Mouse (Mus musculus): ENCODE results near the gene Pamr1. TPM values are rescaled to one million over a fixed set of nuclear protein-coding genes. Genes with fewer than 3 reads are reported as not detected.

Pamr1 gene
- polyA plus RNA-seq, 1 experiment from 2014 or later = 32.5 TPM

DNA sequence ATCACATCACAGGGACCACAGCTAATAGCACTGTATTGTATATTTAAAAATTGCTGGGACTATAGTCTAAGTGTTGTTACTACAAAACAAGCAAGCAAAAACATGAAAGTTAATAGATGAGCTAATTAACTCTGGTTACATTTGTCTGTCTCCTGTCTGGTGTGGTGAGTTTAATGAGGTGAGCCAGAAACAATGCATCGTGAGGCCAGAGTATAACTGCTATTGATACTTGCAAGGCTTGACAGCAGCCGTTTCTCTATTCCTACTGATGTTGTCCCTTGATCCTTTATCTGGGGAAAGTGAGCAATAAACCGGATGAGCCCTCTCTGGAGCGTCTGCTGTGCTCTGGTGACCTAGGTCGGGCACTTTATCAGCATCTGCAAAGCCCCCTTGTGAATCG lies 119.8 kb downstream of the Pamr1 start:
- 28% methylated on average over 6 of the region's 6 CpGs for WGBS
- no peak for ATAC-seq (ENCODE audit: insufficient read depth, low FRiP score, low read depth)
- H3K36me3 ChIP-seq = no peaks in the 10 kb centered on the region

DNA sequence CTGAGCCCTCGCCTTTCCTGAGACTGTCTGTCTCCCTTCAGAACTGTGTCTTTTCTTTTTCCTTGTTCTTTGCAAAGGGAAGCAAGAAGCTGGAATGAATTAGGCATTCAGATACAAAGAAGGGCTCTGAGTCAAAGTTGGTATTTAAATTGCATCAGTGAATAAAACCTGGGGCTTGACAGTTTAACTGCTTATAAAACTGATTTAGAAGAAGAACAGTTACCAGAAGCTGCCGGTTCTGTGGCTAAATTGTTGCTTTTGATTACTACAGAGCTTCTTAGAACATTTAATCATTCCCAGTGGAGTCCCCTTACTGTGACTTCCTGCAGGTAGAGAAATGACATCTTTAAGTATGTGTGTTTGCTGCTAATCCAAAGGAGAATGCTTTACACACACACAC lies 124.8 kb downstream of the Pamr1 start:
- no peak overlapping the region for H3K4me3 ChIP-seq (replicated peaks)
- H3K9ac ChIP-seq = no peak overlapping the region
- H3K9me3 ChIP-seq = no peaks in the 10 kb centered on the region
- no peaks in the 10 kb centered on the region for H3K4me1 ChIP-seq
- no peak overlapping the region for H3K4me2 ChIP-seq
- no peaks in the 10 kb centered on the region for H3K36me3 ChIP-seq
- WGBS = 61% methylated on average over 2 of the region's 2 CpGs
- no peak for ATAC-seq (ENCODE audit: insufficient read depth, low FRiP score, low read depth)
- H3K27ac ChIP-seq = no peak overlapping the region
- no peaks in the 10 kb centered on the region for H3K27me3 ChIP-seq (replicated peaks)

More for the DNA sequence above, 119.8 kb downstream of the Pamr1 start:
- Histone ChIP-seq H3K4me2 (no peak overlapping the region), H3K4me1 (no peaks in the 10 kb centered on the region), H3K9me3 (no peaks in the 10 kb centered on the region), H3K27ac (no peak overlapping the region), H3K27me3 (replicated peaks) (no peaks in the 10 kb centered on the region), H3K4me3 (replicated peaks) (no peak overlapping the region), H3K9ac (no peak overlapping the region)

DNA sequence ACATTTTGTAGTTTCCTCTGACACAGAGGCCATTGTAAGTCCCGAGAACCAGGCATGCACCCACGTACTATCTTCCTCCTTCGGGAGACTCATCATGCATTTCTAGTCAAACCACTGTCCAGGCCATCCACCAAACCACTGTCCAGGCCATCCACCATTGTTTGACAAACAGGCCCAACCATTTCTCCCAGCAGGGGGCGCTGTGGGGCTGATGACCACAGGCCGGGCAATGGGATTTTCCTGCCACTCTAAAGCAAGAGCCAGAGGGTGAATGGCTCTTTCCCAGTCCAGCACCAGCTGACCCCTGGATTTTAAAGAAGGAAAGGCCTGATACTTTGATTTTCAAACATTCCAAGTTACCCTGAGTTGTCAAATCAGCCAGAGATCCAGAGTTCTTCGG lies 125.5 kb downstream of the Pamr1 start:
- 74% methylated on average over 6 of the region's 6 CpGs for WGBS

DNA sequence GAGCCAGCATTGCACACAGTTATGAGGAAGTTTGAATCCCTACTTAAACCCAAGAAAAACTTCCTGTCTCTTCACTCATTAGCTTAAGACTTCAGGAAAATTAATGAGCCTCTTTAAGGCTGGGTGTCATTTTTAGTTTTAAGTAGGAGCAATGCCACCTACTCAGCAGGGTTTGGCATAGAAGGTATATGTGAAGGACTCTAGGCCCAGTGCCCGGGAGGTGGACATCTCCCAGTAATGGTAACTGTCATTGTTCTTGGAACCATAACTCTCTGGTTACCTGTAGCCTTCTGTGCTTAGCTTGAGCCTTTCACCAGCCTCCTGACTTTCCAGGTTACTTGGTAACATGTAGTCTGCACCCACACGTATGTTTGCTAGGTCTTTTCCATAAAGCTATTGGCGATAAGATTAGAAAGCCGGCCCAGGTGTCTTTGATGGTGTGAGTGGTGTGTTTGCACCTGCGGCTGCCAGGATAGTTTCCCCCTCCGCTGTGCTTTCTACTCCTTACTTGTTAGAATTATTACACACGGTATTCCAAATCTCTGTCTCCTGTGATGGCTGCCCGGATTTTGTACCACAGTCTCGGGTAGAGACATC lies 127.0 kb downstream of the Pamr1 start:
- Histone ChIP-seq H3K36me3 (no peaks in the 10 kb centered on the region), H3K9ac (no peak overlapping the region), H3K4me1 (no peaks in the 10 kb centered on the region), H3K4me3 (replicated peaks) (no peak overlapping the region), H3K27ac (no peak overlapping the region), H3K4me2 (no peak overlapping the region), H3K9me3 (no peaks in the 10 kb centered on the region), H3K27me3 (replicated peaks) (no peaks in the 10 kb centered on the region)
- WGBS = 72% methylated on average over 9 of the region's 9 CpGs
- peak; percentile 43; the same call in 1 of the 2 replicates for ATAC-seq (ENCODE audit: insufficient read depth, low FRiP score, low read depth)

More for the DNA sequence above, 125.5 kb downstream of the Pamr1 start:
- no peaks in the 10 kb centered on the region for H3K9me3 ChIP-seq
- H3K4me1 ChIP-seq = no peaks in the 10 kb centered on the region
- H3K9ac ChIP-seq = no peak overlapping the region
- no peaks in the 10 kb centered on the region for H3K36me3 ChIP-seq
- no peak overlapping the region for H3K4me3 ChIP-seq (replicated peaks)
- H3K27me3 ChIP-seq (replicated peaks) = no peaks in the 10 kb centered on the region
- no peak overlapping the region for H3K4me2 ChIP-seq
- no peak overlapping the region for H3K27ac ChIP-seq
- ATAC-seq (ENCODE audit: insufficient read depth, low FRiP score, low read depth) = no peak

DNA sequence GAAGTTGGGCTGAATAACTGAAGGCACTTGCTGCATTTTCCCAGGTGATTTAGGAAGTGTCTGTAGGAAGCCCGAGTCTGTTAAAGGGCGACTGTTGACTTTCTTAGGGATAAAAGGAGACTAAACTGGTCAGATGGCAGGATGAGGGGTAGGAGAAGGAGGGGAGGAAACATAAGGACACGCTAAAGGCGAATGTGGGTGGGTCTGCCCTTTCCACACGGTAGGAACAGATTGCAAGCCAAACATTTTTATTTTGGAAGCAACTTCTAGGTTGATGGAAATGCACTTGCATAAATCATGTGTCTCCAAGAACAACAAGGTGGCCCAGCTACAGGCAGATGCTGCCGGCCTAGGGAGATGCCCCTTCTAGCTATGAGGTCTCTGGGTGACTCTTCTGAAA lies 127.6 kb downstream of the Pamr1 start:
- H3K27me3 ChIP-seq (replicated peaks) = no peaks in the 10 kb centered on the region
- H3K36me3 ChIP-seq = no peaks in the 10 kb centered on the region
- no peak overlapping the region for H3K4me2 ChIP-seq
- H3K9me3 ChIP-seq = no peaks in the 10 kb centered on the region
- ATAC-seq (ENCODE audit: insufficient read depth, low FRiP score, low read depth) = no peak
- no peak overlapping the region for H3K27ac ChIP-seq
- H3K4me3 ChIP-seq (replicated peaks) = no peak overlapping the region
- H3K9ac ChIP-seq = no peak overlapping the region
- 58% methylated on average over 6 of the region's 6 CpGs for WGBS
- no peaks in the 10 kb centered on the region for H3K4me1 ChIP-seq

DNA sequence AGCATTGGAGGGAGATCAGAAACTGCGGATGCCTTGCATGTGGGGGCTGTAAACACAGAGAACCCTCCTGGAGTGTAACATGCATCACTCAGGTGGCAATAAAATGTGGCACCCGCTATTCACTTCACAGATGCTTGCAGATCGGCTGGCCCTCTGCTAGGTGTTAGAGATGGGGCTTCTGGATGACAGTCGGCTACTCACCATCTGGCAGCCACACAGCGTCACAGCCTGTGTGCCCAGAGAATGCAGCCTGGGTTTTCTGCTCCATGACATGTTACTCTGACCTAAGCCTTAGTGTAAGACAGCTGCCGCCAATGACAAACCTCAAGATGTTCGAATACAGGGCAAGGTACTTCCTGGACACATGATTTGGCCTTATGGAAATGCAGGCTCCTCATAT lies 131.5 kb downstream of the Pamr1 start:
- Histone ChIP-seq H3K4me1 (no peaks in the 10 kb centered on the region; the same call in 1 of the 2 replicates), H3K27me3 (replicated peaks) (no peaks in the 10 kb centered on the region), H3K4me3 (replicated peaks) (no peak overlapping the region), H3K27ac (no peak overlapping the region), H3K36me3 (no peaks in the 10 kb centered on the region), H3K9me3 (no peaks in the 10 kb centered on the region), H3K9ac (no peak overlapping the region), H3K4me2 (no peak overlapping the region)
- ATAC-seq (ENCODE audit: insufficient read depth, low FRiP score, low read depth) = no peak
- 62% methylated on average over 7 of the region's 7 CpGs for WGBS

DNA sequence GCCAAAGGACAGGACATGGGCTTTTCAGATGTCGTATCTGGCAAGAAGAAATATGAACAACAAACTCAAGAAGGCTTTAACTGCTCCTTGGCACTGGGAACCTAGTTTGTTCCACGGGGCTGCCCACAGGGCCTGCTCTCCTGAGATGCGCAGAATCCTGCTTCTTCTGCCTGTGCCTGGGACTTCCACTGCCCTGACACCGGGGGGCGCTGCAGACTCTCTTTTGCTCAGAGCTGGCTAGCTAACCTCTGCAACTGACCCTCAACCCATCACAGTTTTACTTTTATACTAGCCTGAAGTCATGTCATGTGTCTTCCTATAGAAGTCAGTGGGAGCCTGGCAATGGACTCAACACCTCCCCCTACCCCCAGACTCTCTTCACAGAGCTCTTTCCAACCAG lies 132.4 kb downstream of the Pamr1 start:
- H3K9ac ChIP-seq = no peak overlapping the region
- H3K27ac ChIP-seq = no peak overlapping the region
- no peak overlapping the region for H3K4me3 ChIP-seq (replicated peaks)
- H3K9me3 ChIP-seq = no peaks in the 10 kb centered on the region
- ATAC-seq (ENCODE audit: insufficient read depth, low FRiP score, low read depth) = no peak
- no peaks in the 10 kb centered on the region for H3K27me3 ChIP-seq (replicated peaks)
- H3K4me1 ChIP-seq = no peaks in the 10 kb centered on the region; the same call in 1 of the 2 replicates
- 52% methylated on average over 5 of the region's 5 CpGs for WGBS
- H3K36me3 ChIP-seq = no peaks in the 10 kb centered on the region
- H3K4me2 ChIP-seq = no peak overlapping the region

DNA sequence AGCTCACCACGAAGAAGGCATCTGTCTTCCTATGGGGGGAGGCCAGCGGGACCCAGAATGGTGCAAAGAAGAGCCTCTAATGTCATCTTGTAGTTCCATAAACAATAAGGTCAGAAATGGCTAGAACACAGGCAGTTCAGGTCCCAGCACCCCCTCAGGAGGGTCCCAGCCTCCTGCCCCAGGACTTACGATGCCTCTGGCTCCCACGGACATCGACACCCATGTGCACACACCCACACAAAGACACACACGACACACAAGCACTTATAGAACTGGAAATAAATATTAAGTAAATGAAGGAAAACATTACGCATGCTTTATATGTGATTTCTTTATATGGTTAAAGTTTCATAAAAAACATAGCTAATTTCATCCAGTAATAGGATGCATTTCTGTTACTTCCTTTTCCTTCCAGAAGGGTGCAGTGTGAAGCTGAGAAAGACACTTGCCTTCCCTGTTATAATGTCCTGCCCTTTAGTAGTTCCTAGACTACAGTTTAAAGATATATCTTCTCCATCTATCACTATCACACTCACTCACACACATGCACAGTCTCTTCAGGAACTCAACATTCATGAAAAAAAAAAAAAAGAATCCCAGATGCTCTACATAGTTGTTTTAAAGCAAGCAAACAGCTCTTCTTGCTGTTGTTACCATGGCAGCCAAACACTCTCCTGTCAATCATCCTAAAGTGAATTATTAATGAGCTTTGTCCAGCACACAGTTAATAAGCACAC lies 135.7 kb downstream of the Pamr1 start:
- no peak overlapping the region for H3K4me3 ChIP-seq (replicated peaks)
- WGBS = 83% methylated on average over 7 of the region's 7 CpGs
- no peak overlapping the region for H3K4me2 ChIP-seq
- 0 out of 2 replicates have a peak, but pooled peaks have one; percentile 18 for ATAC-seq (ENCODE audit: insufficient read depth, low FRiP score, low read depth)
- no peak overlapping the region for H3K27ac ChIP-seq
- no peaks in the 10 kb centered on the region for H3K9me3 ChIP-seq
- no peaks in the 10 kb centered on the region; the same call in 1 of the 2 replicates for H3K4me1 ChIP-seq
- H3K9ac ChIP-seq = no peak overlapping the region
- no peaks in the 10 kb centered on the region for H3K36me3 ChIP-seq
- no peaks in the 10 kb centered on the region for H3K27me3 ChIP-seq (replicated peaks)

DNA sequence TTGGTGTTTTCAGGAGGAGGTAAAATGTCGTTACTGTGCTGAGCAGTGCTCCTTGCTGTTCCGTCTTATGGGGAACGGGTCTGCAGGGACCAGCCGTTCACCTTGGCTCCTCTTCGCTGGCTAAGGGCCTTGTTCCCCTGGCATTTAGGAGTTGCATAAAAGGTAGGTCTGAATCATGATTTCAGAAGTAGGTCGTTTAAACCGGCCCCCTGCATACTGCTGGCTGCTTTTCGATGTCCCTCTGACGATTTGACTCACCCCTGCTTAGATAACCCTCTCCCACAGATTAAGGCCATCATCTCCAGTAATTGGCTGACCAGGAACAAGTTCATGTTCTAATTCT lies 136.3 kb downstream of the Pamr1 start:
- Histone ChIP-seq H3K27ac (no peak overlapping the region), H3K9ac (no peak overlapping the region), H3K27me3 (replicated peaks) (no peaks in the 10 kb centered on the region), H3K9me3 (no peaks in the 10 kb centered on the region), H3K4me1 (no peaks in the 10 kb centered on the region; the same call in 1 of the 2 replicates), H3K4me2 (no peak overlapping the region), H3K4me3 (replicated peaks) (no peak overlapping the region), H3K36me3 (no peaks in the 10 kb centered on the region)
- 66% methylated on average over 9 of the region's 9 CpGs for WGBS
- ATAC-seq (ENCODE audit: insufficient read depth, low FRiP score, low read depth) = no peak

Other genes starting within 250 kb of the Pamr1 start
- gene Trim44, start 142.2 kb upstream of the Pamr1 start, polyA plus RNA-seq (2015; fragmentation: Nextera tagmentation; extraction: Ambion mirVana) = 32.0 and 35.5 TPM in 2 replicates
- 10.1 and 10.4 TPM in 2 replicates for gene Fjx1, start 97.5 kb upstream of the Pamr1 start, polyA plus RNA-seq (2015; fragmentation: Nextera tagmentation; extraction: Ambion mirVana)
- gene Slc1a2, start 108.6 kb downstream of the Pamr1 start, polyA plus RNA-seq (2015; fragmentation: Nextera tagmentation; extraction: Ambion mirVana) = 0.36 and 0.95 TPM in 2 replicates

All from stomach, embryonic 15.5 days (tissue).